ENCODE assay signal across 17 mouse cellular contexts in genomic region chr8:8477456-8477855, GRCm38 (mm10).
A peak's percentile ranks its signal among the peaks of the same experiment; 100 is the strongest.
DNase-seq lines count a peak whose midpoint lies in the region; ATAC-seq and TF ChIP-seq lines count a peak whose summit lies in the region.
"Had no signal": no experiment of that assay in that cellular context is flagged by ENCODE, and none has a peak within 500 bp of the region (broad histone marks: within the 10 kb centered on the region; RNA-seq: fewer than 3 reads in every experiment).

No protein-coding gene starts in this region.

- H3K27me3 ChIP-seq in kidney, adult 2 months (replicated peaks; ENCODE audit: control insufficient read depth, insufficient read depth, low read length), result no peaks in the 10 kb centered on the region
- no peaks in the 10 kb centered on the region for H3K27me3 ChIP-seq in kidney, embryonic 15.5 days
- H3K27me3 ChIP-seq: embryonic facial prominence, embryonic 12.5 days; hindbrain, embryonic 12.5 days; limb, embryonic 12.5 days; liver, embryonic 15.5 days; megakaryocyte, embryonic 14.5 days; neural tube, embryonic 13.5 days had no signal

- H3K4me3 ChIP-seq in kidney, adult 2 months (ENCODE audit: insufficient read depth, low read depth, low read length), result no peak overlapping the region
- no peak overlapping the region for H3K4me3 ChIP-seq in kidney, embryonic 15.5 days (replicated peaks)
- H3K4me3 ChIP-seq: embryonic facial prominence, embryonic 12.5 days; hindbrain, embryonic 12.5 days; limb, embryonic 12.5 days; liver, embryonic 15.5 days; megakaryocyte, embryonic 14.5 days; neural tube, embryonic 13.5 days had no signal

- TF ChIP-seq CTCF in kidney, adult 2 months (conservative IDR thresholded peaks at IDR 0.05; ENCODE audit: insufficient read depth, insufficient read length, low read depth, low read length), result no peak

- H3K9ac ChIP-seq in kidney, embryonic 15.5 days, result no peak overlapping the region
- H3K9ac ChIP-seq: embryonic facial prominence, embryonic 12.5 days; hindbrain, embryonic 12.5 days; limb, embryonic 12.5 days; liver, embryonic 15.5 days; neural tube, embryonic 13.5 days had no signal

- DNase-seq in gastrocnemius, adult 18-20 months (ENCODE audit: low spot score), result peak; percentile 54
- DNase-seq in gastrocnemius, postnatal 4 days (ENCODE audit: low spot score in 2 of 2), result no peak
- DNase-seq in kidney, adult 2 months, result peak; percentile 71
- DNase-seq in retina, postnatal 1 day, result peak; percentile 18
- no peak for DNase-seq in retina, embryonic 14.5 days (ENCODE audit: low spot score)
- DNase-seq in spleen, postnatal 36 days (ENCODE audit: low spot score in 2 of 2), result no peak
- DNase-seq in cerebellum, adult 18-20 months, result no peak
- DNase-seq: cerebellum, adult 11-12 months; thymus, postnatal 36 days had no signal

- TF ChIP-seq POLR2A in kidney, adult 2 months (IDR thresholded peaks at IDR 0.05; ENCODE audit: low read depth, low read length), result no peak

- H3K9me3 ChIP-seq in kidney, embryonic 15.5 days (replicated peaks), result no peaks in the 10 kb centered on the region
- H3K9me3 ChIP-seq: embryonic facial prominence, embryonic 12.5 days; hindbrain, embryonic 12.5 days; limb, embryonic 12.5 days; liver, embryonic 15.5 days; megakaryocyte, embryonic 14.5 days; neural tube, embryonic 13.5 days had no signal

- no peak for ATAC-seq in kidney, embryonic 15.5 days (replicated peaks; ENCODE audit: low FRiP score)

- H3K36me3 ChIP-seq in kidney, adult 2 months (ENCODE audit: control insufficient read depth, insufficient read depth, low read length), result no peaks in the 10 kb centered on the region
- H3K36me3 ChIP-seq in kidney, embryonic 15.5 days, result no peaks in the 10 kb centered on the region
- H3K36me3 ChIP-seq: embryonic facial prominence, embryonic 12.5 days; hindbrain, embryonic 12.5 days; limb, embryonic 12.5 days; liver, embryonic 15.5 days; neural tube, embryonic 13.5 days had no signal

- WGBS in kidney, adult 2 months, result 50% methylated on average over 5 of the region's 5 CpGs
- WGBS in kidney, embryonic 15.5 days, result 64% methylated on average over 5 of the region's 5 CpGs

- no peak overlapping the region for H3K4me2 ChIP-seq in kidney, embryonic 15.5 days
- H3K4me2 ChIP-seq: embryonic facial prominence, embryonic 12.5 days; hindbrain, embryonic 12.5 days; limb, embryonic 12.5 days; liver, embryonic 15.5 days; neural tube, embryonic 13.5 days had no signal

- no peak overlapping the region for H3K27ac ChIP-seq in kidney, adult 2 months (ENCODE audit: insufficient read depth, low read depth, low read length)
- no peak overlapping the region for H3K27ac ChIP-seq in kidney, embryonic 15.5 days
- H3K27ac ChIP-seq: embryonic facial prominence, embryonic 12.5 days; hindbrain, embryonic 12.5 days; limb, embryonic 12.5 days; liver, embryonic 15.5 days; neural tube, embryonic 13.5 days; stomach, postnatal 0 days had no signal

- H3K4me1 ChIP-seq in kidney, adult 2 months (ENCODE audit: control insufficient read depth, insufficient read depth, low read length), result no peaks in the 10 kb centered on the region
- no peaks in the 10 kb centered on the region for H3K4me1 ChIP-seq in kidney, embryonic 15.5 days
- H3K4me1 ChIP-seq: embryonic facial prominence, embryonic 12.5 days; limb, embryonic 12.5 days; liver, embryonic 15.5 days; megakaryocyte, embryonic 14.5 days; neural tube, embryonic 13.5 days had no signal

Comparison
In these comparisons a context has a peak if more than half of its experiments do, and no peak if none do; other contexts are left out.
1. DNase-seq: peak in gastrocnemius, adult 18-20 months (single experiment), kidney, adult 2 months (single experiment) and retina, postnatal 1 day (single experiment); none in gastrocnemius, postnatal 4 days (0 of 2), retina, embryonic 14.5 days (single experiment), spleen, postnatal 36 days (0 of 2) and cerebellum, adult 18-20 months (0 of 2).